ENCODE assay signal across 16 mouse cellular contexts in genomic region chr2:130812487-130812886, GRCm38 (mm10).
DNase-seq lines count a peak whose midpoint lies in the region; ATAC-seq and TF ChIP-seq lines count a peak whose summit lies in the region.
"Had no signal": no experiment of that assay in that cellular context is flagged by ENCODE, and none has a peak within 500 bp of the region (broad histone marks: within the 10 kb centered on the region; RNA-seq: fewer than 3 reads in every experiment).

No protein-coding gene starts in this region.

- H3K27ac ChIP-seq in forebrain, embryonic 14.5 days (ENCODE audit: low read depth, low read length), result no peak overlapping the region
- no peak overlapping the region for H3K27ac ChIP-seq in forebrain, embryonic 12.5 days
- H3K27ac ChIP-seq in limb, embryonic 14.5 days (replicated peaks; ENCODE audit: low read depth, low read length), result no peak overlapping the region
- no peak overlapping the region for H3K27ac ChIP-seq in limb, embryonic 10.5 days
- H3K27ac ChIP-seq: heart, embryonic 13.5 days; liver, embryonic 12.5 days had no signal

- no peaks in the 10 kb centered on the region for H3K27me3 ChIP-seq in forebrain, embryonic 14.5 days (replicated peaks; ENCODE audit: control insufficient read depth, insufficient read depth, low read length)
- no peaks in the 10 kb centered on the region for H3K27me3 ChIP-seq in forebrain, embryonic 12.5 days
- H3K27me3 ChIP-seq in limb, embryonic 14.5 days (ENCODE audit: control insufficient read depth, insufficient read depth, low read length), result no peaks in the 10 kb centered on the region
- H3K27me3 ChIP-seq in limb, embryonic 10.5 days (ENCODE audit: low read depth, poor library complexity, severe bottlenecking), result no peaks in the 10 kb centered on the region
- H3K27me3 ChIP-seq: CH12.LX; heart, embryonic 13.5 days; liver, embryonic 12.5 days; megakaryocyte, embryonic 14.5 days had no signal

- H3K4me1 ChIP-seq in forebrain, embryonic 14.5 days (ENCODE audit: control insufficient read depth, insufficient read depth, low read length), result no peaks in the 10 kb centered on the region
- no peaks in the 10 kb centered on the region for H3K4me1 ChIP-seq in forebrain, embryonic 12.5 days
- no peaks in the 10 kb centered on the region for H3K4me1 ChIP-seq in limb, embryonic 14.5 days (ENCODE audit: control insufficient read depth, insufficient read depth, low read length)
- H3K4me1 ChIP-seq in limb, embryonic 10.5 days, result peaks cover 10% of the 10 kb centered on the region
- H3K4me1 ChIP-seq: liver, embryonic 12.5 days had no signal

- no peak overlapping the region for H3K9ac ChIP-seq in forebrain, embryonic 14.5 days (ENCODE audit: low read length)
- no peak overlapping the region for H3K9ac ChIP-seq in forebrain, embryonic 12.5 days
- H3K9ac ChIP-seq in limb, embryonic 14.5 days (ENCODE audit: low read depth, low read length, severe bottlenecking), result no peak overlapping the region
- H3K9ac ChIP-seq: heart, embryonic 13.5 days; liver, embryonic 12.5 days had no signal

- no peak for TF ChIP-seq POLR2A in limb, embryonic 14.5 days (IDR thresholded peaks at IDR 0.05; ENCODE audit: borderline replicate concordance, extremely low read depth, insufficient read depth, insufficient read length)

- ATAC-seq in forebrain, embryonic 14.5 days, result no peak
- ATAC-seq in forebrain, embryonic 12.5 days (ENCODE audit: low FRiP score), result no peak
- no peak for ATAC-seq in limb, embryonic 14.5 days (ENCODE audit: low FRiP score, low read depth)
- ATAC-seq: hindbrain, embryonic 16.5 days; liver, embryonic 12.5 days had no signal

- no peak overlapping the region for H3K4me2 ChIP-seq in forebrain, embryonic 14.5 days (ENCODE audit: low read length)
- H3K4me2 ChIP-seq in forebrain, embryonic 12.5 days, result no peak overlapping the region
- H3K4me2 ChIP-seq in limb, embryonic 14.5 days (replicated peaks; ENCODE audit: low read depth, low read length, severe bottlenecking), result no peak overlapping the region
- H3K4me2 ChIP-seq: heart, embryonic 13.5 days; liver, embryonic 12.5 days had no signal

- peak; percentile 22 for DNase-seq in forebrain, embryonic 14.5 days (ENCODE audit: low spot score)
- peak; percentile 11 for DNase-seq in limb, embryonic 14.5 days (ENCODE audit: low spot score)
- DNase-seq in limb, embryonic 10.5 days (ENCODE audit: low spot score), result no peak
- peak; percentile 26 for DNase-seq in A20 (ENCODE audit: low read depth, low spot score)
- DNase-seq in c-Kit-positive CD71-positive TER-119-negative erythroid progenitor cells, embryonic 14.5 days (ENCODE audit: low read depth), result peak; percentile 14
- no peak for DNase-seq in right cerebral cortex, postnatal 4 days
- DNase-seq in cerebellum, adult 9-11 months, result no peak
- DNase-seq: cerebellum, postnatal 36 days; kidney, postnatal 10 days; right cerebral cortex, adult 18-20 months had no signal

- WGBS in forebrain, embryonic 14.5 days, result 100% methylated on average over 1 of the region's 1 CpGs
- WGBS in forebrain, embryonic 12.5 days, result 94% methylated on average over 1 of the region's 1 CpGs
- whole genome bisulfite sequencing in limb, embryonic 14.5 days, result 100% methylated on average over 1 of the region's 1 CpGs
- WGBS in limb, embryonic 10.5 days, result 93% methylated on average over 1 of the region's 1 CpGs

- no peak overlapping the region for H3K4me3 ChIP-seq in forebrain, embryonic 14.5 days (ENCODE audit: low read depth, low read length)
- no peak overlapping the region for H3K4me3 ChIP-seq in forebrain, embryonic 12.5 days (replicated peaks)
- no peak overlapping the region for H3K4me3 ChIP-seq in limb, embryonic 14.5 days (replicated peaks; ENCODE audit: low read length)
- H3K4me3 ChIP-seq in limb, embryonic 10.5 days, result no peak overlapping the region
- H3K4me3 ChIP-seq: heart, embryonic 13.5 days; liver, embryonic 12.5 days; megakaryocyte, embryonic 14.5 days had no signal

- peaks cover 85% of the 10 kb centered on the region for H3K36me3 ChIP-seq in forebrain, embryonic 14.5 days (ENCODE audit: control insufficient read depth, insufficient read depth, low read length)
- H3K36me3 ChIP-seq in forebrain, embryonic 12.5 days (replicated peaks), result peaks cover 70% of the 10 kb centered on the region
- peaks cover 61% of the 10 kb centered on the region for H3K36me3 ChIP-seq in limb, embryonic 14.5 days (ENCODE audit: control insufficient read depth, insufficient read depth, low read length)
- peaks cover 38% of the 10 kb centered on the region for H3K36me3 ChIP-seq in limb, embryonic 10.5 days

- H3K9me3 ChIP-seq in forebrain, embryonic 14.5 days (replicated peaks; ENCODE audit: control insufficient read depth, low read length), result no peaks in the 10 kb centered on the region
- H3K9me3 ChIP-seq in forebrain, embryonic 12.5 days, result no peaks in the 10 kb centered on the region
- no peaks in the 10 kb centered on the region for H3K9me3 ChIP-seq in limb, embryonic 14.5 days (ENCODE audit: control insufficient read depth, low read length)
- no peaks in the 10 kb centered on the region for H3K9me3 ChIP-seq in limb, embryonic 10.5 days (replicated peaks)
- H3K9me3 ChIP-seq: heart, embryonic 13.5 days; liver, embryonic 12.5 days; megakaryocyte, embryonic 14.5 days had no signal

Comparison
In these comparisons a context has a peak if more than half of its experiments do, and no peak if none do; other contexts are left out.
1. DNase-seq: peak in forebrain, embryonic 14.5 days (single experiment), limb, embryonic 14.5 days (single experiment), A20 (single experiment) and c-Kit-positive CD71-positive TER-119-negative erythroid progenitor cells, embryonic 14.5 days (single experiment); none in limb, embryonic 10.5 days (single experiment), right cerebral cortex, postnatal 4 days (single experiment) and cerebellum, adult 9-11 months (single experiment).